ENCODE assay signal across 8 mouse cellular contexts in the genomic region with DNA sequence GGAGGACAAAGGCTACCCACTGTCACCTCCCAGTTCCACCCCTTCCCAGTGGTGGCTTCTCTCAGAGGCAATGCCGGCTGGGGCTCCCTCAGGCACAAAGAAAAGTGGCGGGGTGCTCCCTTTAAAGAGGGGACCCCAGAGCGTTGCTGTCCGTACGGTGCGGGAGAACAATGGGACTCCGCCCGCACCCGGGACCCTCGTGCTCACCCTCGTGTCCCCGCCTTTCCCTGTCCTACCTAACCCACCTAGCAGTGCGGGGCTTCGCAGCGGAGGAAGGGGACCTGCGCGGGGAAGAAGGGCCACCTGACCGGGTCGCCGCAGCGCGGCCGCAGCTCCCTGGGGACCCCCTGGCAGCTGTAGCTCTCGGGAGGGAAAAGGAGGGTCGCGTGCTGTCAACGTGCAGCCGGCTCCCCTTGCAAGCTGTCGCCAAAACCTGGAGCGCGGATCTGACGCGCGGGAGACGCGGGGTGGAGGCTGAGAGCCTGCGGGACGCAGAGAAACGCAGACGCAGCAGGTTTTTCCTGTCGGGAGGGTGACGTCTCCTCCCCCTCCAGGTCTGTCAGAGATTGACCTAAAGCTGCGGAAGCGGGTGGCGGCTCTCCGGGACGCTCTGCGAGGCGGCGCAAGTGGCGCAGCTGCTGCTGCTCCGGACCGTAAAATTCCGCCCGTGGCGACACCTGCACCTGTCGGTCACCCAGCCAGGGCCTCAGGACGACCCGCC. TPM values are rescaled to one million over a fixed set of nuclear protein-coding genes. Genes with fewer than 3 reads are reported as not detected.
DNase-seq lines count a peak whose midpoint lies in the region; ATAC-seq and TF ChIP-seq lines count a peak whose summit lies in the region.

No protein-coding gene starts in this region.

- H3K4me2 ChIP-seq in forebrain, postnatal 0 days (ENCODE audit: low read depth): peak overlapping the region; percentile 75
- peak overlapping the region; percentile 100 for H3K4me2 ChIP-seq in lung, postnatal 0 days (replicated peaks; ENCODE audit: low read depth, low read length)

- H3K9me3 ChIP-seq in ES-E14 (ENCODE audit: control insufficient read depth, insufficient read depth, low read depth, low read length): no peaks in the 10 kb centered on the region
- H3K9me3 ChIP-seq in forebrain, postnatal 0 days (ENCODE audit: low read length): no peaks in the 10 kb centered on the region
- H3K9me3 ChIP-seq in lung, postnatal 0 days (ENCODE audit: low read length): no peaks in the 10 kb centered on the region

- ATAC-seq in forebrain, postnatal 0 days: peak; percentile 85
- peak; percentile 42 to 65 for ATAC-seq in hematopoietic stem cell, adult 5-6 weeks (replicated peaks in 1 of 2; ENCODE audit: insufficient read depth in 1 of 2, low FRiP score in 2 of 2, low TSS enrichment in 1 of 2, low read depth in 1 of 2, poor library complexity in 2 of 2, severe bottlenecking in 2 of 2)
- ATAC-seq in lung, postnatal 0 days: peak; percentile 79

- DNase-seq in ES-E14 (ENCODE audit: low read depth, low spot score): no peak
- DNase-seq in cerebellum, adult 2 months: peak; percentile 89
- peak; percentile 91 for DNase-seq in forebrain, postnatal 0 days
- peak; percentile 48 to 58 for DNase-seq in layer of hippocampus, postnatal 14 days (ENCODE audit: low spot score in 2 of 2)
- DNase-seq in lung, postnatal 0 days (ENCODE audit: low spot score): peak; percentile 89
- DNase-seq in ovary, postnatal 10 days (ENCODE audit: low spot score): peak; percentile 39
- DNase-seq in thymus, adult 2 months: peak; percentile 77

- H3K4me3 ChIP-seq in ES-E14 (ENCODE audit: insufficient read depth in 1 of 2, low read depth in 1 of 2, low read length in 2 of 2, poor library complexity in 1 of 2, severe bottlenecking in 1 of 2): peak overlapping the region; percentile 91 to 96
- H3K4me3 ChIP-seq in cerebellum, adult 2 months (replicated peaks; ENCODE audit: insufficient read depth, low read depth, low read length): peak overlapping the region; percentile 95
- H3K4me3 ChIP-seq in forebrain, postnatal 0 days (ENCODE audit: low read depth, low read length): peak overlapping the region; percentile 76
- H3K4me3 ChIP-seq in lung, postnatal 0 days (ENCODE audit: low read depth, low read length): peak overlapping the region; percentile 67
- peak overlapping the region; percentile 93 for H3K4me3 ChIP-seq in thymus, adult 2 months (ENCODE audit: control insufficient read depth, insufficient read depth, low read length)

- H3K27ac ChIP-seq in ES-E14 (ENCODE audit: insufficient read depth, low read depth, low read length, poor library complexity, severe bottlenecking): no peak overlapping the region
- peak overlapping the region; percentile 96 for H3K27ac ChIP-seq in cerebellum, adult 2 months (ENCODE audit: insufficient read depth, low read length)
- peak overlapping the region; percentile 94 for H3K27ac ChIP-seq in forebrain, postnatal 0 days (ENCODE audit: low read depth, low read length)
- peak overlapping the region; percentile 90 for H3K27ac ChIP-seq in lung, postnatal 0 days (ENCODE audit: low read length)
- no peak overlapping the region for H3K27ac ChIP-seq in thymus, adult 2 months (ENCODE audit: control insufficient read depth, insufficient read depth, low read length)

- H3K27me3 ChIP-seq in cerebellum, adult 2 months (ENCODE audit: control insufficient read depth, insufficient read depth, low read length): no peaks in the 10 kb centered on the region
- H3K27me3 ChIP-seq in forebrain, postnatal 0 days (ENCODE audit: insufficient read depth, low read length): no peaks in the 10 kb centered on the region
- H3K27me3 ChIP-seq in lung, postnatal 0 days (replicated peaks; ENCODE audit: insufficient read depth, low read length): no peaks in the 10 kb centered on the region
- no peaks in the 10 kb centered on the region for H3K27me3 ChIP-seq in thymus, adult 2 months (ENCODE audit: control insufficient read depth, insufficient read depth, low read length)

- H3K9ac ChIP-seq in ES-E14 (ENCODE audit: insufficient read depth, low read depth, low read length, poor library complexity, severe bottlenecking): peak overlapping the region; percentile 48
- H3K9ac ChIP-seq in forebrain, postnatal 0 days: peak overlapping the region; percentile 99
- peak overlapping the region; percentile 65 for H3K9ac ChIP-seq in lung, postnatal 0 days (replicated peaks; ENCODE audit: low read depth)

- WGBS in cerebellum, adult 2 months: under 1% methylated on average over 59 of the region's 59 CpGs
- WGBS in forebrain, postnatal 0 days: 6% methylated on average over 59 of the region's 59 CpGs
- 0% methylated on average over 53 of the region's 59 CpGs for WGBS in lung, postnatal 0 days
- WGBS in thymus, adult 2 months: under 1% methylated on average over 59 of the region's 59 CpGs

- H3K36me3 ChIP-seq in ES-E14 (ENCODE audit: control insufficient read depth, insufficient read depth, low read length, poor library complexity, severe bottlenecking): no peaks in the 10 kb centered on the region
- 0 out of 2 replicates have a peak, but pooled peaks cover 5% of the 10 kb centered on the region for H3K36me3 ChIP-seq in forebrain, postnatal 0 days (ENCODE audit: insufficient read depth)
- no peaks in the 10 kb centered on the region for H3K36me3 ChIP-seq in lung, postnatal 0 days (ENCODE audit: insufficient read depth, low read length)
- H3K36me3 ChIP-seq in thymus, adult 2 months (ENCODE audit: control insufficient read depth, insufficient read depth, low read length): no peaks in the 10 kb centered on the region

- TF ChIP-seq CTCF in cerebellum, adult 2 months (IDR thresholded peaks at IDR 0.05; ENCODE audit: borderline replicate concordance, insufficient read depth, low read depth, low read length): no peak
- no peak for TF ChIP-seq CTCF in forebrain, postnatal 0 days (IDR thresholded peaks at IDR 0.05; ENCODE audit: low read depth)
- peak; percentile 23 for TF ChIP-seq CTCF in lung, postnatal 0 days (IDR thresholded peaks at IDR 0.05)
- TF ChIP-seq CTCF in thymus, adult 2 months (IDR thresholded peaks at IDR 0.05; ENCODE audit: borderline replicate concordance, control insufficient read depth, extremely low read depth, insufficient read depth, low read length, poor library complexity): 0 out of 2 replicates have a peak, but pooled peaks have one; percentile 28

- in situ Hi-C loops in ES-E14 (cut with MboI; ENCODE audit: low sequenced_read_pairs in 2 of 2, unreplicated experiment in 2 of 2): no loop called here

- TF ChIP-seq EP300 in lung, postnatal 0 days (IDR thresholded peaks at IDR 0.05): no peak

- peak; percentile 46 for TF ChIP-seq POLR2A in cerebellum, adult 2 months (IDR thresholded peaks at IDR 0.05; ENCODE audit: borderline replicate concordance, insufficient read depth, low read length)
- peak; percentile 12; the same call in 1 of the 2 replicates for TF ChIP-seq POLR2A in thymus, adult 2 months (IDR thresholded peaks at IDR 0.05; ENCODE audit: control insufficient read depth, extremely low read depth, insufficient read depth, low read length, poor library complexity)

- no peaks in the 10 kb centered on the region; a peak in 2 of 4 replicates for H3K4me1 ChIP-seq in ES-E14 (ENCODE audit: control insufficient read depth in 2 of 2, insufficient read depth in 2 of 2, low read length in 2 of 2, poor library complexity in 1 of 2)
- H3K4me1 ChIP-seq in cerebellum, adult 2 months (ENCODE audit: control insufficient read depth, insufficient read depth, low read length): no peaks in the 10 kb centered on the region
- 0 out of 2 replicates have a peak, but pooled peaks cover 10% of the 10 kb centered on the region for H3K4me1 ChIP-seq in forebrain, postnatal 0 days (ENCODE audit: insufficient read depth)
- 0 out of 2 replicates have a peak, but pooled peaks cover 5% of the 10 kb centered on the region for H3K4me1 ChIP-seq in lung, postnatal 0 days (ENCODE audit: insufficient read depth, low read depth, low read length)
- peaks cover 15% of the 10 kb centered on the region for H3K4me1 ChIP-seq in thymus, adult 2 months (replicated peaks; ENCODE audit: control insufficient read depth, insufficient read depth, low read length)

TF ChIP-seq in ES-E14, 5 proteins besides CTCF, POLR2A, EP300 and RAD21:
- TF ChIP-seq ZNF384 (IDR thresholded peaks at IDR 0.05; ENCODE audit: low read depth, low read length) (no peak), ZC3H11A (IDR thresholded peaks at IDR 0.05; ENCODE audit: borderline replicate concordance, low read depth, low read length) (no peak), MAFK (IDR thresholded peaks at IDR 0.05; ENCODE audit: insufficient read depth, low read depth, low read length) (peak; percentile 85)

RNA-seq across cellular contexts. Expression of gene Cdc42ep3, which starts 0.5 kb away (rescaled TPM):
- 7.2 and 13.7 TPM in 2 replicates for total RNA-seq in ES-E14 (2012; rRNA removed)
- 10.5 and 11.0 TPM in 2 replicates for polyA plus RNA-seq in cerebellum, adult 2 months (2012; rRNA removed)
- total RNA-seq in forebrain, postnatal 0 days (2014; rRNA removed): 38.6 and 40.9 TPM in 2 replicates
- 54.0 and 54.8 TPM in 2 replicates for polyA plus RNA-seq in forebrain, postnatal 0 days (2015; fragmentation: Nextera tagmentation; extraction: Ambion mirVana)
- total RNA-seq in hematopoietic stem cell, adult 5-6 weeks (2017): 53.7 and 75.2 TPM in 2 replicates
- total RNA-seq in layer of hippocampus, postnatal 14 days (2021): 1 to 10 TPM; 6.2 to 9.8 TPM
- 71.2 and 81.3 TPM in 2 replicates for polyA plus RNA-seq in lung, postnatal 0 days (2015; fragmentation: Nextera tagmentation; extraction: Ambion mirVana)
- polyA plus RNA-seq in thymus, adult 2 months (2012; rRNA removed): 13.4 and 16.6 TPM in 2 replicates

Comparison
In these comparisons a context has a peak if more than half of its experiments do, and no peak if none do; other contexts are left out.
1. H3K27ac ChIP-seq: peak in cerebellum, adult 2 months (single experiment), forebrain, postnatal 0 days (single experiment) and lung, postnatal 0 days (single experiment); none in ES-E14 (single experiment) and thymus, adult 2 months (single experiment).
2. H3K9ac ChIP-seq: peak in every context shown above with its lines; median percentile 99 in forebrain, postnatal 0 days; 65 in lung, postnatal 0 days; 48 in ES-E14.
3. CTCF ChIP-seq: peak in lung, postnatal 0 days (single experiment) and thymus, adult 2 months (single experiment); none in cerebellum, adult 2 months (single experiment) and forebrain, postnatal 0 days (single experiment).
4. Peak in every context shown above with its lines, with median percentiles within 50 percentile points of each other: H3K4me3 ChIP-seq and ATAC-seq.